Mouse (Mus musculus): ENCODE results near the gene 4933415A04Rik.

The 4933415A04Rik gene

GRCm38 (mm10) chr11:43575061-43575375, 11.8 kb upstream of the 4933415A04Rik start:
- no peak for DNase-seq (ENCODE audit: low read depth, low spot score)

GRCm38 (mm10) chr11:43575376-43576151, 11.3 kb upstream of the 4933415A04Rik start:
- peak; percentile 50 for DNase-seq (ENCODE audit: low read depth, low spot score)

- DNase-seq (ENCODE audit: low read depth, low spot score) = no peak
Measured at GRCm38 (mm10) chr11:43577713-43578478, 8.9 kb upstream of the 4933415A04Rik start.

DNA sequence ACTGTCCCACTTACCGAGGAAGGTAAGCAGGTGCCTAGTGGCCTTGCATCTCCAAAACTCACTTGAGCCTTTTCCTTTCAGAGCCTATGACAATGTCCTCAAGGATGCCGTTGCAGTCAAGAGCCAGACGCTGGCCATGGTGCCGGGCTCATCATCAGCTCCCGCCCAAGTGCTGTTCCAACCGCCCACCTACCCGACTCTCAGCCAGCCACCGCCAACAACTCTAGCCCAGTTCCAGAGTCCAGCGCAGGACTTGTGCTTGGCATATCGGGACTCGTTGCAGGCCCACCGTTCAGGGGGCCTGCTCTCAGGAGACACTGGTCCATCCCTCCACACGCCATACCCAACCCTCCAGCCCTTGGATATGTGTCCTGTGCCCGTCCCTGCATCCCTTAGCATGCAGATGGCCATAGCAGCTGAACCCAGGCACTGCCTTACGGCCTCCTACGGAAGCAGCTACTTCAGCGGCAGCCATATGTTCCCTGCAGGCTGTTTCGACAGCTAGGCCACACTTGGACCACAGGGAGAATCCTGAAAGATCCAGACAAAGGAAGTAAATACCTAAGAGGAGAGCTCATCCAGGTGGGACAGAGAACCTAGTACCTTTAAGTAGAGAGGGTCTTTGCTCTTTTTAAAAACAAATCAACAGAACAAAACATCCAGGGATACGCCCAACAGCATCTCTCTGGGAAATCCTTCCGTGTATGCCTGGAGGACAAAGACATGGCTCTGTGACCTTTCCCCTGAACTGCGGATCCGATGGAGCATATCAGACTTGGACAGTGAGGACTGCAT, 1.4 kb upstream of the 4933415A04Rik start:
- DNase-seq (ENCODE audit: low read depth, low spot score) = no peak

GRCm38 (mm10) chr11:43589530-43590072, 2.8 kb downstream of the 4933415A04Rik start:
- DNase-seq (ENCODE audit: low read depth, low spot score) = peak; percentile 72

- DNase-seq (ENCODE audit: low read depth, low spot score) = no peak
Measured at GRCm38 (mm10) chr11:43601440-43601839, 14.6 kb downstream of the 4933415A04Rik start, which contains the start of gene Fabp6. TSS of gene Fabp6 (minus strand) at chr11:43601540.

DNA sequence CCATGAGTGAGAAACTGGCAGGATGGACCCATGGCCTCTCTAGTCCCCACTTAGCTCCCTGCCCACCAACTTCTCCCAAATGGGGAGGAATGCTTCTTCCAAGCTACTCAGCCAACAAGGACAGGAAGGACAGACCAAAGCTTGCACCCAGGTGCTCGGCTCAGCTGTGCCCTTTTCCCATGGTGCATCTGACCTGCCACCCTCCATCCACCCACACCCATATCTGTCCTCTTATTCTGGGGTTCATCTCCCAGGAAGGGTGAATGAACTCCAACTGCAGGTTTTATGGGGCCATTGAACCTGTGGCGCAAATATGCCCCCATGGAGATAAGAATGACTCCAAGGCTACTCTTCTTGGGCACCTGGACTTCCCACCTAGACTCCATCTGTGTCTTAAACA, 17.4 kb downstream of the 4933415A04Rik start:
- DNase-seq (ENCODE audit: low read depth, low spot score) = no peak

DNA sequence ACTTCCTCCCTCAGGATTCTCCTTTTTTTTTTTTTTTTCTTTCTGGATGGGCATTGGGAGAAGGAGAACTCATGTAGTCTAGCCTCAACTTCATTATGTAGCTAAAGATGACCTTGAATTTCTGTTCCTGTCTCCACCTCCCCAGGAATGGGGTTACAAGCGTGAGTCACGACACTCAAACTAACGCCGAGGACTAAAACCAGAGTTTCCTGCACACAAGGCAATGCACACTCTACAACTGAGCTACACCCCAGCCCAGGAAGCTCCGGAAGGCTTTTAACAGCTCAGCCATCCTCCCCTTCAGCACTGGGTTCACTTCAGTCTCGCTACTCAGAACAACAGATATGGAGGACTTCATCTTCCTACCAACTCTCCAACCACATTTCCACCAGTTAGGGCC, 18.1 kb downstream of the 4933415A04Rik start:
- no peak for DNase-seq (ENCODE audit: low read depth, low spot score)

DNA sequence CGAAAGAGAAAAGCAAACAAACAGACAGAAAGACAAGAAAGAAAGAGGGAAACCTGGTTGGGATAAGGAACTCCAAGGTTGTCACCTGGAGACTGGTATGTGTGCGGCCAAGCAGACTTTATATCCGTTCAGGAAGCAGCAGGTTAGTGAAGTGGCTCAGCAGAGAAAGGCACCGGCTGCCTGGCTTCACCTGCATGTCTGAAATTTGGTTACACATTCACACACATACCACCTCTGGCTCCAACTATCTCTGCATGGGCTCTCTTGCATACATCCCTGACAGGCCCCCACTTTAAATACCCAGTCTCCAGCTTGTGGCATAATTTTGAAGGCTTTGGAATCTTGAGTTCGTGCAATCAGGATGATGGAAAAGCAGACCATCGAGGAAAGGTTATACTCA, 19.0 kb downstream of the 4933415A04Rik start:
- no peak for DNase-seq (ENCODE audit: low read depth, low spot score)

GRCm38 (mm10) chr11:43608440-43608839, 21.6 kb downstream of the 4933415A04Rik start:
- DNase-seq (ENCODE audit: low read depth, low spot score) = no peak

DNA sequence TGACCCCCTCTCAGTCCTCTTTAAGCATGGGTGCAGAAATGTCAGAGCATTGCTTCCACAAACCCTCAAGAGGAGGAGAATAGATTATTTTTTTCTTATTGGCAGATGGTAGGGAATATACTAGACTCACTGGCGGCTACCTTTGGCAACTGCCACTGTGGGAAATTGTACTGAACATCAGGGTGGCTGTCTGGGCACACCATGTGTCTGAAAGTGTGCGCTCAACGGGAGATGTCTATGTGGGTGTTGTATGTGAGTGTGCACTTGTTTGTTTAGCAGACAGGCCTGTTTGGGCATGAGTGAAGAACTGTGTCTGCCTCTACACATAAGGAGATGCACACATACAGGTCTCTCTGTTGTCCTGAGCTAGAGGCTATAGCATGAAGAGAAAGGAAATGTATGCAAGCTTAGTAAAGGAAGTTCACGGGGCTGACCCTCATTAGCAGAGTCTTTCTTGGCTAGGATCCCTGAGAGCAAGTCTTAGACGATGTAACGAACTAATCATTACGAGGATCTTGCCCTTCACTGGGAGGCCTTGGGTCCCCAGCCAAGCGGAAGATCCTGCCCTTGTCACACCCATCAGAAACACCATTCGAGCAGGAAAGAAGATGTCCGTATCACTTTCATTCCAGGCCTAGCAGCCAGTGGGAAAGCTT, 23.3 kb downstream of the 4933415A04Rik start:
- DNase-seq (ENCODE audit: low read depth, low spot score) = no peak

- no peak for DNase-seq (ENCODE audit: low read depth, low spot score)
Measured at GRCm38 (mm10) chr11:43610662-43611033, 23.8 kb downstream of the 4933415A04Rik start.

GRCm38 (mm10) chr11:43612834-43613488, 26.1 kb downstream of the 4933415A04Rik start:
- peak; percentile 91 for DNase-seq (ENCODE audit: low read depth, low spot score)

DNA sequence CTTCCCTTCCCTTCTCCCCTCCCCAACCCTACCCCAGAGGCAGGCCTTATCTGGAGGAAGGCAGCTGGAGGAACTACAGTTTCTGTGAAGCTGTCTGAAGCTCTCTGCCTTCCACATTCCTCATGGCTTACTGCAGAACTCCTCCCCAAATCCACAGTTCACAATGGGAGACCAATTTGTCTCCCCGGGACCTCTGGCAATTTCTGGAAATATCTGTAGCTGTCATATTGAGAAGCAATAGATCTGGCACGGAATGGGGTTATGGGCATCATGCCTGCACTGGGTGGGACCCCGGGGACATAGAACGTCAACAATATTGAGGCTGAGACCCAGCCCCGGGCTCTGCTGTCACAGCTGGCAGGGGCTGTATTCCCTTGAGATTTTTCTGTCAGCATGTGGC, 31.1 kb downstream of the 4933415A04Rik start:
- no peak for DNase-seq (ENCODE audit: low read depth, low spot score)

DNA sequence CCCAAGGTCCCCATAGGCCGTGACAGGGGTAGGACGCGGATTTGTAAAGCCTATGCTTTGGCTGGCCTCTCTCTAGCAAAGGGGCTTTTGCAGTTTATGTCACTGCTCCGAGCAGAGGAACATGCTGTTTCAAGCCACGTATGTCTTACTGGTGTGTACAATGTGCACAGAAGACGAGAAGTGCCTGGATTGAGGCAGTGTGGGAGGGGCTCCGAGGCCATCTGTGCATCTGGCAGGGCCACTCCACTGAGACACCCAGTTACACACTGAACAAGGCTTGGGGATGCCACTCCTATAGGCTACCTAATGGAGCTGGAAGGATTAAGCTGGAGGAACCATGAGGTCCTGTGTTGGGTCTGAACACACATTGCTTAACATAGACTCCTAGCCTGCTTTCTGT, 31.6 kb downstream of the 4933415A04Rik start:
- DNase-seq (ENCODE audit: low read depth, low spot score) = no peak

- no peak for DNase-seq (ENCODE audit: low read depth, low spot score)
Measured at GRCm38 (mm10) chr11:43621769-43622168, 34.9 kb downstream of the 4933415A04Rik start.

DNA sequence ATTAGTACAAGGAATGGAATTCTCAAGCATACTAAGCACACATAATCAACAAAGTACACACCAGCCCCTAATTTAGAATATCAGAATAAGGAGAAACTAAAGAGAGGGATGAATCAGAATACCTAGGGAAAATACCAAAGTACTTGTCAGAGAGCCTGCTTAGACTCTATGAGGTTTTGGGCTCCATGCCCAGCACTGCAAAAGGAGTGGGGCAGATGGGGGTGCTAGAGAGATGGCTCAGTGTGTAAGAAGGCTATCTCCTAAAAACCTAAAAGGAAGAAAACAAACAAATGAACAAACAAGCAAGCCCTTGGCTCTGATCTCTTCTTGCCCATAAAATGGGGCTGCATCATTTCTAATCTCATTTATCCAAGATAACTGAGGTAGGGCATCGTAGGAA, 37.5 kb downstream of the 4933415A04Rik start:
- no peak for DNase-seq (ENCODE audit: low read depth, low spot score)

- peak; percentile 27 for DNase-seq (ENCODE audit: low read depth, low spot score)
Measured at GRCm38 (mm10) chr11:43626300-43626926, 39.6 kb downstream of the 4933415A04Rik start.

DNA sequence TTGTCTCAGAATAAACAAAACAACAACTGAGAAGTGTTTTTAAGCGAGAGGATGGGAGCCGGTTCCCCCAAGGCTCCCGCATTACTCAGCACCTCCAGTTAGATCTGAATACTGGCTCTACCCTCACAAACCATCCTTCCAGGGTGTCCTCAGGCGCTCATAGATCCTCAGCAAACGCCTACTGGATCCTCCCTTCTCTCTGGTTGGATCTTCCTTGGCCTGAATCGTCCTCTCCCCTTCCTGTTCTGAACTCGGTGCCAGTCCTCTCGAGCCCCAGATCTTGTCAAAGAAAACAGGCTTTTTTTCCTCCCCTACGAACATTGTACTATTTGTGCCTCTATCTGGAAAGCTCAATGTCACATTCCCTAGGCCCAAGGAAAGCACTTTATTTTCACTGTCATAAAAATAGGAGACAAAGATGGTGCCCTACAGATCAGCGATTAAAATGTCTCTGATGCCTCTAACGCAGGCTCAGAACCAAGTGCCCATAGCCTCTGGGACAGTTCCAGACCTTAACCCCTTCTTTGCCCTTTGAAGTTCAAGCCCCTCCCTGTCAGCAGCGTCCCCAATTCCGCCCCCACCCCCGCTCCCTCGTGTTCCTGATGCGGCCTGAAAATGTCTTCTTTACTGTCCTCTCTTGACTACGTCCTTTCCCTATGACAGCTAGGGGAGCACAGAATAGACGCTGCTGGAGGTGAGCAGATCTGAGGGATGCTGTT, 40.2 kb downstream of the 4933415A04Rik start:
- DNase-seq (ENCODE audit: low read depth, low spot score) = no peak

GRCm38 (mm10) chr11:43631645-43632044, 44.8 kb downstream of the 4933415A04Rik start:
- DNase-seq (ENCODE audit: low read depth, low spot score) = no peak

All from mesoderm, embryonic 11.5 days (tissue).